Mouse (Mus musculus) kidney, embryonic 15.5 days (tissue): Measurements from ENCODE around the gene Snap23. TPM values are rescaled to one million over a fixed set of nuclear protein-coding genes. Genes with fewer than 3 reads are reported as not detected.
A peak's percentile ranks its signal among the peaks of the same experiment; 100 is the strongest.
"Not testable (repeated sequence)": the region's sequence is repeated elsewhere in the genome, so short reads cannot be mapped to it uniquely, and the experiment has no call there.

Source experiments
- ATAC-seq: fragments of 200-750 bp; cut with Nextera tagmentation; replicated peaks from 2 replicates; pipeline ENCODE4 v1.8.0; 2017; ENCODE audit warnings: moderate TSS enrichment; ENCODE audit not compliant: low FRiP score
- H3K27ac ChIP-seq: fragments of 300-500 bp; sonication (generic); 2 replicates; pipeline ENCODE4 v1.5.1; 2015; ENCODE audit warnings: mild to moderate bottlenecking, inconsistent platforms
- H3K27me3 ChIP-seq: fragments of 300-500 bp; sonication (generic); 2 replicates; pipeline ENCODE4 v1.6.1; 2015; ENCODE audit warnings: inconsistent platforms
- H3K36me3 ChIP-seq: fragments of 300-500 bp; sonication (generic); 2 replicates; pipeline ENCODE4 v1.6.1; 2015; ENCODE audit warnings: inconsistent platforms
- H3K4me1 ChIP-seq: fragments of 300-500 bp; sonication (generic); 2 replicates; pipeline ENCODE4 v1.6.1; 2015; ENCODE audit warnings: inconsistent platforms
- H3K4me2 ChIP-seq: fragments of 300-500 bp; sonication (generic); 2 replicates; pipeline ENCODE4 v1.6.1; 2015; ENCODE audit warnings: moderate library complexity, mild to moderate bottlenecking, inconsistent platforms
- H3K4me3 ChIP-seq: fragments of 300-500 bp; sonication (generic); replicated peaks from 2 replicates; pipeline ENCODE4 v1.5.1; 2015; ENCODE audit warnings: mild to moderate bottlenecking, inconsistent platforms
- H3K9ac ChIP-seq: fragments of 300-500 bp; sonication (generic); 2 replicates; pipeline ENCODE4 v1.6.1; 2015; ENCODE audit warnings: mild to moderate bottlenecking, inconsistent platforms
- H3K9me3 ChIP-seq: fragments of 300-500 bp; sonication (generic); replicated peaks from 2 replicates; pipeline ENCODE4 v1.6.1; 2016; ENCODE audit warnings: inconsistent platforms
- WGBS: fragments of 180-500 bp; shearing (Covaris S2); methylation state at CpG from one replicate; pipeline ENCODE4 v1.1.7; 2015; ENCODE audit warnings: mixed read lengths; 5-methylcytosine and 5-hydroxymethylcytosine counted together
- polyA plus RNA-seq: library from polyadenylated mRNA; unstranded; fragments of >200 nt; fragmentation: Nextera tagmentation; extraction: Ambion mirVana; gene quantifications from 2 replicates; pipeline ENCODE4 v1.2.1, GENCODE M21; 2015

Snap23 gene
- polyA plus RNA-seq, 1 experiment from 2014 or later = 56.3 TPM

GRCm38 (mm10) chr2:120563235-120563990 lies 4.1 kb upstream of the Snap23 start, which contains the start of gene Zfp106:
TSS of gene Zfp106 (minus strand) at chr2:120563843.
- WGBS = under 1% methylated on average over 50 of the region's 50 CpGs
- ATAC-seq = peak; percentile 86

GRCm38 (mm10) chr2:120564548-120565188 lies 2.8 kb upstream of the Snap23 start:
- not testable (repeated sequence) for H3K27ac ChIP-seq, H3K4me3 ChIP-seq, H3K4me2 ChIP-seq, ATAC-seq, H3K36me3 ChIP-seq, H3K27me3 ChIP-seq, H3K9ac ChIP-seq, H3K9me3 ChIP-seq
- peaks cover 26% of the 10 kb centered on the region for H3K4me1 ChIP-seq
- 92% methylated on average over 4 of the region's 4 CpGs for WGBS

More at GRCm38 (mm10) chr2:120563235-120563990, 4.1 kb upstream of the Snap23 start, which contains the start of gene Zfp106:
- peaks cover 17% of the 10 kb centered on the region for H3K4me1 ChIP-seq
- H3K4me2 ChIP-seq = peak within 1 kb of the TSS; percentile 62
- H3K27ac ChIP-seq = peak within 1 kb of the TSS; percentile 85
- no peaks in the 10 kb centered on the region for H3K9me3 ChIP-seq
- peak within 1 kb of the TSS; percentile 81 for H3K9ac ChIP-seq
- H3K4me3 ChIP-seq = peak within 1 kb of the TSS; percentile 79
- peaks cover 4% of the 10 kb centered on the region; the same call in 1 of the 2 replicates for H3K36me3 ChIP-seq
- no peaks in the 10 kb centered on the region for H3K27me3 ChIP-seq

- H3K27ac ChIP-seq = no peak overlapping the region
- peaks cover 26% of the 10 kb centered on the region for H3K4me1 ChIP-seq
- no peaks in the 10 kb centered on the region for H3K27me3 ChIP-seq
- H3K9me3 ChIP-seq = no peaks in the 10 kb centered on the region
- H3K9ac ChIP-seq = no peak overlapping the region
- peaks cover 2% of the 10 kb centered on the region; the same call in 1 of the 2 replicates for H3K36me3 ChIP-seq
- H3K4me3 ChIP-seq = no peak overlapping the region
- WGBS = 74% methylated on average over 2 of the region's 2 CpGs
- ATAC-seq = no peak
- no peak overlapping the region for H3K4me2 ChIP-seq
These were observed 2.1 kb upstream of the Snap23 start for GRCm38 (mm10) chr2:120565363-120565762.

GRCm38 (mm10) chr2:120567798-120568320 lies 388 bp downstream of the Snap23 start:
- peak overlapping the region; percentile 61 for H3K9ac ChIP-seq
- WGBS = under 1% methylated on average over 22 of the region's 22 CpGs
- no peaks in the 10 kb centered on the region for H3K9me3 ChIP-seq
- peak overlapping the region; percentile 71 for H3K4me2 ChIP-seq
- no peaks in the 10 kb centered on the region for H3K27me3 ChIP-seq
- H3K27ac ChIP-seq = peak overlapping the region; percentile 96
- ATAC-seq = peak; percentile 79
- peaks cover 9% of the 10 kb centered on the region for H3K36me3 ChIP-seq
- H3K4me3 ChIP-seq = peak overlapping the region; percentile 64
- peaks cover 14% of the 10 kb centered on the region for H3K4me1 ChIP-seq

GRCm38 (mm10) chr2:120571081-120571480 lies 3.6 kb downstream of the Snap23 start:
- H3K9me3 ChIP-seq = no peaks in the 10 kb centered on the region
- no peak for ATAC-seq
- H3K4me1 ChIP-seq = peaks cover 15% of the 10 kb centered on the region; the same call in 1 of the 2 replicates
- H3K4me3 ChIP-seq = no peak overlapping the region
- WGBS = 93% methylated on average over 3 of the region's 3 CpGs
- H3K36me3 ChIP-seq = peaks cover 9% of the 10 kb centered on the region
- H3K27ac ChIP-seq = no peak overlapping the region
- no peaks in the 10 kb centered on the region for H3K27me3 ChIP-seq
- no peak overlapping the region for H3K9ac ChIP-seq
- H3K4me2 ChIP-seq = no peak overlapping the region

- not testable (repeated sequence) for ATAC-seq, H3K4me3 ChIP-seq, H3K27me3 ChIP-seq, H3K9me3 ChIP-seq, H3K9ac ChIP-seq, H3K36me3 ChIP-seq, H3K4me2 ChIP-seq, H3K27ac ChIP-seq
- H3K4me1 ChIP-seq = peaks cover 13% of the 10 kb centered on the region; the same call in 1 of the 2 replicates
- WGBS = 92% methylated on average over 3 of the region's 3 CpGs
These were observed 4.7 kb downstream of the Snap23 start for GRCm38 (mm10) chr2:120572161-120572560.

- 73% methylated on average over 3 of the region's 3 CpGs for WGBS
- no peak for ATAC-seq
These were observed 7.7 kb downstream of the Snap23 start for GRCm38 (mm10) chr2:120575121-120575520.

GRCm38 (mm10) chr2:120575978-120576377 lies 8.5 kb downstream of the Snap23 start:
- no peaks in the 10 kb centered on the region for H3K9me3 ChIP-seq
- no peak for ATAC-seq
- peaks cover 9% of the 10 kb centered on the region for H3K36me3 ChIP-seq
- H3K27ac ChIP-seq = no peak overlapping the region
- no peak overlapping the region for H3K4me3 ChIP-seq
- no peak overlapping the region for H3K9ac ChIP-seq
- no peaks in the 10 kb centered on the region for H3K27me3 ChIP-seq
- H3K4me1 ChIP-seq = peaks cover 4% of the 10 kb centered on the region; the same call in 1 of the 2 replicates
- WGBS = 83% methylated on average over 2 of the region's 2 CpGs
- H3K4me2 ChIP-seq = no peak overlapping the region

More at GRCm38 (mm10) chr2:120575121-120575520, 7.7 kb downstream of the Snap23 start:
- H3K27me3 ChIP-seq = no peaks in the 10 kb centered on the region
- H3K27ac ChIP-seq = no peak overlapping the region
- H3K9ac ChIP-seq = no peak overlapping the region
- H3K4me1 ChIP-seq = peaks cover 4% of the 10 kb centered on the region; the same call in 1 of the 2 replicates
- no peaks in the 10 kb centered on the region for H3K9me3 ChIP-seq
- no peak overlapping the region for H3K4me2 ChIP-seq
- no peak overlapping the region for H3K4me3 ChIP-seq
- peaks cover 12% of the 10 kb centered on the region for H3K36me3 ChIP-seq

- Histone ChIP-seq H3K27ac (no peak overlapping the region), H3K4me1 (peaks cover 4% of the 10 kb centered on the region; the same call in 1 of the 2 replicates), H3K4me3 (no peak overlapping the region), H3K27me3 (no peaks in the 10 kb centered on the region), H3K36me3 (0 out of 2 replicates have a peak, but pooled peaks cover 3% of the 10 kb centered on the region), H3K9me3 (no peaks in the 10 kb centered on the region), H3K4me2 (no peak overlapping the region), H3K9ac (no peak overlapping the region)
- 80% methylated on average over 4 of the region's 4 CpGs for WGBS
- no peak for ATAC-seq
These were observed 10.3 kb downstream of the Snap23 start for GRCm38 (mm10) chr2:120577799-120578198.

- Histone ChIP-seq H3K4me3 (no peak overlapping the region), H3K36me3 (0 out of 2 replicates have a peak, but pooled peaks cover 3% of the 10 kb centered on the region), H3K4me1 (peaks cover 4% of the 10 kb centered on the region; the same call in 1 of the 2 replicates), H3K9me3 (no peaks in the 10 kb centered on the region), H3K9ac (no peak overlapping the region), H3K27me3 (no peaks in the 10 kb centered on the region), H3K4me2 (no peak overlapping the region), H3K27ac (no peak overlapping the region)
- no peak for ATAC-seq
- WGBS = 76% methylated on average over 5 of the region's 5 CpGs
These were observed 10.8 kb downstream of the Snap23 start for GRCm38 (mm10) chr2:120578286-120578685.

GRCm38 (mm10) chr2:120589759-120590158 lies 22.3 kb downstream of the Snap23 start:
- H3K9ac ChIP-seq = no peak overlapping the region
- no peaks in the 10 kb centered on the region for H3K9me3 ChIP-seq
- H3K4me1 ChIP-seq = no peaks in the 10 kb centered on the region
- no peak overlapping the region for H3K4me3 ChIP-seq
- H3K27me3 ChIP-seq = no peaks in the 10 kb centered on the region
- peaks cover 74% of the 10 kb centered on the region for H3K36me3 ChIP-seq
- WGBS = 89% methylated on average over 5 of the region's 5 CpGs
- H3K4me2 ChIP-seq = no peak overlapping the region
- no peak overlapping the region for H3K27ac ChIP-seq
- ATAC-seq = no peak

GRCm38 (mm10) chr2:120592227-120592626 lies 24.8 kb downstream of the Snap23 start:
- ATAC-seq = no peak
- Histone ChIP-seq H3K4me1 (no peaks in the 10 kb centered on the region), H3K4me3 (no peak overlapping the region), H3K9me3 (no peaks in the 10 kb centered on the region), H3K27ac (no peak overlapping the region), H3K4me2 (no peak overlapping the region), H3K9ac (no peak overlapping the region), H3K36me3 (peaks cover 76% of the 10 kb centered on the region), H3K27me3 (no peaks in the 10 kb centered on the region)
- WGBS = 94% methylated on average over 1 of the region's 1 CpGs
